Mouse (Mus musculus) lung, postnatal 4 days (tissue): Measurements from ENCODE around the gene Vps41.

Experiments
- DNase-seq, 2 experiments: peaks; one replicate each; pipeline ENCODE4 v3.0.0; 2021

Vps41 gene

DNA sequence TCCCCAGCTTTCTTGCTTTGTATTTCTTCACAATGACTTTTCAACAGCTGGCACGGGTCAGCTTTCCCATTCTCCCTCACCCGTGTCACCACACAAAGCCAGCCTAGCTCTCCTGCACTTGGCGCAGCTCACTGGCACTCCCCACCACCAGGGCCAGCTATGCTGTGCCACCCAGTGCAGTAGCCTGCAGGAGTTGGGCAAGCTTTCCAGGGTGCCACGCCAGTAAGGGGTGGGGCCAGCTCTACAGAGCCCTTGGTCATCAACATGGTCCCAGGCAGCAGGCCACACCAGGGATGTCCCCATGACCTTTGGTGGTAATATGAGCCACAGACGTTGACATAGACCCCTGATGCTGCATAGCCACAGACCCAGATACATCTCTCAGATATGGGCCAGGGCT, 80.5 kb downstream of the Vps41 start:
- no peak for DNase-seq

GRCm38 (mm10) chr13:18800434-18800833, 83.3 kb downstream of the Vps41 start:
- no peak for DNase-seq

DNA sequence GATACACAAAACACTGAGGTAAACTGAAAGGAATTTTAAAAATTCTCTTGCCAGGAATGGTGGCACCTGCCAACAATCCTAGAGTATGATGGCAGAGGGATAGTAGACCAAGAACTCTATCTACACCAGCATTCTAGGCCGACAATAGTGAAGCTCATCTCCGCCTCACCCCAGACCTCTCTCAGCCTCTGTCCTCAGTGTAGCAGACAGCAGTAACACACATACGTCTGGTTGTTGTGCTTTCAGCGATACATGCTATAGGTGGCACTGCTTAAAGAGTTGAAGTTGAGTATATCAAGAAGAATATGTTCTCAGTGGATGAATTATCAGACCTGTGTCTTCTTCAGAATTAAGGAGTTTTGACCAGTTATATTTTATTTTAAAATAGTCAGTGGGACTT, 92.4 kb downstream of the Vps41 start:
- DNase-seq, result no peak

GRCm38 (mm10) chr13:18809978-18810675, 93.0 kb downstream of the Vps41 start:
- DNase-seq, result peak; percentile 29 to 77

DNA sequence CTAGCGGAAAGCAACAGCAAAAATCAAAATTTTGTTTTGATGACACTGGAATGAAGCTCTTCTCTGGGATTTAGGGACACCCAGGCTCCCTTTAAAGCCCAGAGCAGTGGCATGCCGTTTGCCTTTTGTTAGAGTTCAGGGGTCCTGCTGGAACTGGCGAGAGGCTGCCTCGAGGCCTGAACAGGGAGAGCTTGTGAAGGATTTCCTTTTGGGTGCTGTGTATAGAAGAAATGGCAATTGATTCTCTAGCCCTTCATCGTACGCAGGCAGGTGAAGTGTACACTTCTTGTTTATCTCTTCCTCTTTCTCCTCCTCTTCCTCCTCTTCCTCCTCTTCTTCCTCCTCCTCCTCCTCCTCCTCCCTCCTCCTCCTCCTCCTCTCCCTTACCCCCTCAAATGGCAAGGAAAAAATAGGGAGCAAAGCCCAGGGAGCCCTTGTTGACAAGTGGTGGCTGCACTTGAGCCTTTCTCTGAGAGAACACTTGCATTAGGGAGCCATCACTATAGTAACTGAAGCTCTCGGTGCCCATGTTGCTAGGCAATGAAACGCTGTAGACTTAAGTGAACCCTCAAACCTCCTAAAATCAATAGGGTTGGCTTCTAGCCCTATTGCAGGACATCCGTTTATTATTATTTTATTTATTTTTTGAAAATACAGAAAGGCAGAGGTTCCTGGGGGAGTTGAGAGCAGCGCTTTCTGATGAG, 107.5 kb downstream of the Vps41 start:
- DNase-seq, result no peak

- DNase-seq, result no peak
Measured at GRCm38 (mm10) chr13:18827029-18827428, 109.9 kb downstream of the Vps41 start.

GRCm38 (mm10) chr13:18830486-18830885, 113.4 kb downstream of the Vps41 start:
- DNase-seq, result no peak

GRCm38 (mm10) chr13:18839231-18839630, 122.1 kb downstream of the Vps41 start:
- DNase-seq, result no peak

DNA sequence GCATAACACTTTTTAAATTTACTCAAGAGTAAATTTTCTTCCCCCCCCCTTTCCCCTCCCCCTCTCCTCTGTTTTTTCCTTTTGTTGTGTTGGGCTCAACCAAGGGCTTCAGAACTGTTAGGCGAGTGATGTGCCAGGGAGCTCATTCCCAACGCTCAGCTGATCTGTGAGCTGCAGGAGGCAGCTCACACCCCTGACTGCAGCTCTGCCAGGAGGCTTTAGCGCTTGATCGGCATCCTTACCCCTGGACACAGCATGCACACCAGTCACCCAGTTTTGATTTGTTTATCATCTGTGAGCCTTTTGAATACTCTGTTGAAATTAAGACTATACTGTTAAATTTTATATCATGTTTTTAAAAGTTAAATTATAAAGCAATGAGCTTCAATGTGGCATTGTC, 123.3 kb downstream of the Vps41 start:
- no peak for DNase-seq

DNA sequence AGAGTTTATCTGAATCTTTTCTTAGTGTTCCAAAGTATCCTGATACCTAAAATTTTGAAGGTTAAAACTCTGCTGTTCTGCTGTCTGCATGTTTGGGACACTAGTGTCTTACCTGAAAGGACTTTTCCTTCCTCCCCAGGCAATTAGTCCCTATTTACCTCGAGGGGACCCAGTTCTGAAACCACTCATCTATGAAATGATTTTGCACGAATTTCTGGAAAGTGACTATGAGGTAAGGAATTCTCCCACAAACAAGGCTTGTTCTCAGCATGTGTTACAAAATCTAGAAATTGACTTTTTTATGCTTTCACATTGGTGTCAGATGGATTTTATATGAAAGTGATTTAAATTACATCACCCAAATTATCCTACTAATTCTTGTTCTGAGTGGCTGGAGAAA, 123.9 kb downstream of the Vps41 start:
- DNase-seq, result no peak

GRCm38 (mm10) chr13:18841752-18842282, 124.7 kb downstream of the Vps41 start:
- DNase-seq, result no peak

GRCm38 (mm10) chr13:18842556-18842955, 125.5 kb downstream of the Vps41 start:
- DNase-seq, result no peak

DNA sequence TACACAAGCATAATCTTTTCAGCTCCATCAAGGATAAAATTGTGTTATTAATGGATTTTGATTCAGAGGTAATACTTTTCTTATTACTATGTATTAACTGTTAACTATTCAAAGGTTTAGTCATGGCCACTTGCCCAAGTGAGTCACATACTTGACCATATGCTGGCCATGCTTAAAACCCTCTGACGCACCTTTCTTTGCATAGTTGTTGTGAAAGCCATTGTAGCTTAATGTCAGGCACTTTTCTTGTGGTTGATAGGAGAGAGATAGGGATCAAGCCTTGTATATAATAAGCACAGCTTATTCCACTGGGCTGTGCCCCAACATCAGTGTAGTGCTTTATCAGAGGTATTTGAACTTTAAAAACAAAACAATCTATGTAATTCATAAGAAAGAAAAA, 126.5 kb downstream of the Vps41 start:
- no peak for DNase-seq

DNA sequence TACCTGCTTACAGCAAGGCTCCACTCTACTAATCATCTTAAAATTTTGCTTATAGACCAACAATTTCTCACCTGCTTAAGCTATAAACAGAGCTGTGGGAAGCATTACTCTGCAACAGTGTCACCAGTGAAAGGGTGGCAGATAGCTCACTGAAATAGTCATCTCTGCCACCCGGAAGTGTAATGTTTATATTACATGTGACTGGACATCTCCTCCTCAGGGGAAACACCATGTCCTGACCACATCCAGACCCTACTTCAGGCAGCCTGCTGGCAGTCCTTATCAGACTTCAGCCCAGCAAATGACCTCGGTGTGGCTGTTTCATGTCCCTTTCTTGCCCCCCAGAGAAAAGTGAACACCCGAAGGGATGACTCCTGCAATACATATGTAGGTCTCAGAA, 130.3 kb downstream of the Vps41 start:
- DNase-seq, result no peak

DNA sequence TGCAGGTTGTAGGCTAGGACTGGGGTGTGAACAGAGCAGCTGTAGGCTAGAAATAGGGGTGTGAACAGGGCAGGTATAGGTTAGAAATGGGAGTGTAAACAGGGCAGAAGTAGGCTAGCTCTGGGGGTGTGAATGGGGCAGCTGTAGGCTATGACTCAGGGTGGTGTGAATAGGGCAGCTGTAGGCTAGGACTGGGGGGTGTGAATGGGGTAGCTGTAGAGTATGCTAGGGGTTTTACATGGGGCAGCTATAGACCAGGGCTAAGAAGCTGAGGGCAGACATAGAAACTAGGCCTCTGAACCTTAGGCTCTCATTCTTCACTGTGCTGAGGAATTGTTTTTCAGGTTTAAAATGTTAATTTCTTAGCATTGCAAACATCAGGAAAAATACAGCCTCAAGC, 132.5 kb downstream of the Vps41 start:
- no peak for DNase-seq

- no peak for DNase-seq
Measured at GRCm38 (mm10) chr13:18851182-18851581, 134.1 kb downstream of the Vps41 start.

- DNase-seq, result no peak
Measured at GRCm38 (mm10) chr13:18852718-18853117, 135.6 kb downstream of the Vps41 start.

GRCm38 (mm10) chr13:18856026-18856802, 139.1 kb downstream of the Vps41 start:
- no peak for DNase-seq

DNA sequence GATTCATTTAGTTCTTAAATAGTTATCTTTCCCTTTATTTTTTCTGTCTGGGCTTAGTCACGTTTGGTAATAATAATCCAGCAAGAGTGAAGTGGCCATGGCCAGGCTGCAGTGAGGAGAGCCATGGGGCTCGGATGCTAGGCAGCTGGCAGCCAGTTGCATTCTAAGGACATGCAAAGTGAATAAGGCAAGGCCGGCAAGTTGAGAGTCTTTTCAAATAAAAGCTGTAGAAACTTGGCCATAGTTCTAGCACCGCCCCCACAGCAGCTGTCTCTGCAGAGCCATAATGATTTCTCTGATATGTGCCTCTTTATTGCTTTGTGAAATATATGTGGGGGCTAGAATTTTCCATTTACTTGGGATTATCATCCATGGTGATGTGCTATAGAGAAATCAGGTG, 141.1 kb downstream of the Vps41 start:
- peak in 1 of 2 experiments; percentile 36 for DNase-seq

- DNase-seq, result no peak
Measured at GRCm38 (mm10) chr13:18859389-18859788, 142.3 kb downstream of the Vps41 start.

DNA sequence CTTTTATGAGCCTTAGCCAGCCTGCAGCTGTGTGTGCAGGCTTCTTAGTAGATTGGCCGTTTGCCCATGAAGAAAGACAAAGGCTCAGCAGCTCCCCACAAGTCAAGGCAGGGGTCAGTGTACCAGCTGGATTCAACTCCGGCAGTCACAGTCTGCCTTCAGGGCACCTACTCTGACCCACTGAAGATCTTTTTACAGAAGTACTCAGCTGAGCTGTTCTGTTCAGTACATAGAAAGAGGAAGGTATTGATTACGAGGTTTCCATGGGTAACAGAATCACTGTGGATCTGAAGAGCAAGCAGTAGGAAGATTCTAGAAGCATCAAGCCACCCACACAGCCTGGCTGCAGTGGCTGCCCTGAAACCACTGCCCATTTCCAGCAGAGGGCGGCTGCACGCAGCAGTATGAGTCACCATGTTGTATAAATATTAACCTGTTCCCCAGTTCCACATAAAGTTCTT, 151.0 kb downstream of the Vps41 start:
- peak; percentile 24 to 37 for DNase-seq

DNA sequence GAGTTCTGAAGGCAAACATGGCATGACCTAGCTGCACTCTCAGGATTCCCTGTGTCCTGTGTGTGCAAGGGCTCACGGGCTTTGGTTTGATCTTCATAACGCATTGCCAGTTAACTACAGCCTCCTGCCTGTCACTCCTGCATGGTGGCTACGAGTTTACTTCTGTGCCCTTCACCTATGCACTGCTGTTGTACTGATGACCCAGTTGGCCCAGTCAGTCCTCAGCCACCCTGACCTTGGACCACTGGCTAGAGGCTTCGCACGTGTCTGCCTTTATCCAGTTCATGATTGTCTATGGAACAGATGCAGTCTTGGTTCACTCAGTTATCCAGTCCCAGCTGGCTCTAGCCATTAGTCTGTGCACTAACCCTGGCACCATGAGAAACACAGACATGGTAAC, 151.7 kb downstream of the Vps41 start:
- no peak for DNase-seq

- no peak for DNase-seq
Measured at GRCm38 (mm10) chr13:18875321-18875720, 158.2 kb downstream of the Vps41 start.

GRCm38 (mm10) chr13:18892910-18893309, 175.8 kb downstream of the Vps41 start:
- DNase-seq, result no peak
